Mouse (Mus musculus): ENCODE data around the gene Gab1. TPM values are rescaled to one million over a fixed set of nuclear protein-coding genes. Genes with fewer than 3 reads are reported as not detected.

The Gab1 gene
- total RNA-seq, 2 experiments from 2014 or later, result 20.0 to 23.0 TPM

GRCm38 (mm10) chr8:80843744-80844434 is 36.4 kb downstream of the Gab1 start:
- DNase-seq, result no peak

DNA sequence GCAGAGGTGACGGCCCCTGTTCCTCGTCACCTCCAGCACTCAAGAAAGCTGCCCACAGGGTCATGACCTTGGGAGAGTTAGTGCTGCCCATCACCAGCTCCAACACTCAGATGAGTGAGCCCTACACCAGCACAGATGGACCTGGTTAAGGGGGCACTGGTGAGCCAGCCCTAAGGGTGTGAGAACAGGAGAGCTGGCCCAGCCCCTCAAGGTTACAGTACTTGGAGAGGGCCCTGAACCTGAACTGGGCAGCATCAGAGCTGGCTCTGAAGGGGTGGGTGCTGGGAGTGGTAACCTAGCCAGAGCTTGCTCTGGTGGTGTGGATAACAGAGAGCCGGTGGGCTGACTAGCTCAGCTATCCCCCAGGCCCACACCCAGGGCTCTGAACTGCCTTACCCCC is 37.8 kb downstream of the Gab1 start:
- DNase-seq, result no peak

DNA sequence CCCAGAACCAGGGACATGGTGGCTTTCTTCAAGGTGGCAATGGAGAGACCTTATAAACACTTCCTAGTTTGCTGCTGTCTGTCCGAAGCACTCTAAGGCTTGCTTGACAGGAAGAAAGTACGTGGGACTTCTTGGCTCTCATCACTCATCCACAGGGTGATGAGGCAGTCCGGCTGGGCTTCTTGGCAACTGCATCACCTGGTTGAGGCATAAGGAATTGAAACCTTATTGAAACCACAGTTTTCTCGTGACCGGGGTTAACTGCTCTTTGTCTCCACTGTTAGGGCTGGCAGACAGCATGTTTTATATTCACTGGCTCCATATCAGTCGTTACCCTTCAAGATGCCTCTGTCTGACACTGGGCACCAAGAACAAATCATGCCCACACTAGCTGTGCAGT is 40.2 kb downstream of the Gab1 start:
- DNase-seq, result no peak

DNA sequence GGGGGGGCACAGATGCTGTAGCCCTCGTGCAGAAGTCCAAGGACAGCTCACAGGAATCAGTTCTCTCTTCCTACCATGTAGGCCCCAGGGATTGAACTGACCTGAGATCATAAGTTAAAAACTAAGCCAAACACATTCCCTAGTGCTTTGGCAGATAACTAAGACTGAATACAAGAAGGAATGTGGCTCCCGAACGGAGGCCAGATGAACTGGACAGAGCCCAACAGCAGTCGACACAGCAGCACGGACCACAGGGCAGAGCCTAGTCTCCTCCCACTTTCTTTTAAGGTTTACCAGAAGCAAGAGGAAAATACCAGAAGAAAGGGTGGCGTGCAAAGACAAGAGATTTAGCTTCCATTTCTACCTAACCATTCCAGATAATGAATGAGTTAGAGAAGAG is 42.1 kb downstream of the Gab1 start:
- DNase-seq, result peak; percentile 50

DNA sequence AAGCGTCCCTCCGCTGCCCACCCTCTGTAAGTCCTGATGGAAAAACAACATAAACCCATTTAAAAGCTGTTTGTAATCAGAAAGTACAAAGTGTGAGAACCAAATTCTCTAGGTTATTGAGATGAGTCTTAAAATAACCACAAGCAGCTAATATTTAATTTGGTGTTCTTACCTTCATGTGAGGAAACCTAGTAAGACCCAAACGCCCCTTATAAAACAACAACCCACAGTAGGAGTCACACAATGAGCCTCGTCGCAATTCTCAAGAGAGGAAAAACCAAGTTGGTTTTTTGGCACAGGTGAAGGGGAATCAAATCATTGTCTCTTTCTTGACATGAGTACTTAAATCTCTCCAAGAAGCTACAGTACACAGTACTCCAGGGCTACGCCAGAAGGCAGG is 44.9 kb downstream of the Gab1 start:
- DNase-seq, result no peak

DNA sequence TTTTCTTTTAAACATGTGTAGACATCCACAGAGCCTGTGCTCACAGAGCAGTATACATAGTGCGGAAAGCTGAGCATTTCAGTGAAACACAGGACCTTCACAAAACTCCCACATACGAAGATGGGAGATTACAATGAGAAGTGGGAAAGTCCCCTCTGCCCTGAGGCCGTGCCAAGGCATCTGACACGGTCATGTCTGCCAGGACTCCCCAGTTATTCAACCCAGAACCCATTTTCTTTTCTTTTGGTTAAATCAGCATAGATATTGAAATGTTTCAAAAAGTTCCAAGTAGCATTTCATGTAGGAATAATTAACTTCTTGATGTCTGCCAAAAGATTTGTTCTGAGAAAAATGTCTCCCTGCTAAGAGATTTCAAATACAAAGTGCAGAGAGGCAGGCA is 45.9 kb downstream of the Gab1 start:
- DNase-seq, result no peak

DNA sequence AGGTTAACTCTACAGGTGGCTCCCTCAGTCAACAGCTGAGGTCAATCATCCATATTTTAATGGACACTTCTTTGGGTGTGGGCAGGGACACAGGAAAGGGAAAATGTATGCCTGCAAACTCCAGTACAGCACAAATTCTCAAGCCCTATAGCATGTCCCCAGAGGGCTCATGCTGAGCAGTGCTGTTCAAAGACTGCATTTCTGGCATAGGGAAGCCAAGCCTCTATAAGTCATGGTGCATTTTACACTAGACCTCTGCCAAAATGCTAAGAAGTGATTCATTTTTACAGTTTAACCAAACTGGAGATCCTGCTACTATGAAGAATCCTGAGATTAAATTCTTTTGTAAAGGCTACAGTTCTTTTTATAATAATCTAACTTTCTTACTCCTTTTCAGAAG is 47.8 kb downstream of the Gab1 start:
- no peak for DNase-seq

- DNase-seq, result no peak
Measured at GRCm38 (mm10) chr8:80831876-80832524, 48.3 kb downstream of the Gab1 start.

GRCm38 (mm10) chr8:80830724-80831566 is 49.4 kb downstream of the Gab1 start:
- DNase-seq, result peak; percentile 32

DNA sequence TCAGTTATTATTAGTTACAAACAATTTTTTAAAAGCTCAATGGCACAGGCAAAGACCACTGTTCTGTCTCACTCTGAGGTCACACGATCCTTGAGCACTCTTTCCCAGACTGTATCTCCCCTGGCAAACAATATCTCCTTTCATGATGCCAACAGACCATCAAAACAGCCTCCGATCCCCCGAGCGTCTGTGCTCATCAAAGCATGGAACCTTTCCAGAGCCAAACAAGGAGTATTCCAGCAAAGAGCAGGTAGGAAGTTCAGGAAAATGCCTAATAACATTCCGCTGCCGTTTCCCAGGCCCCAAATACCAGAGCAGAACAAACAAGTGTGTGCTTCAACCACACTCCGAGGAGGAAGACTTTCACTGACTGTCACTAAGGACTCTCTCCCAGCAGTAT is 50.2 kb downstream of the Gab1 start:
- DNase-seq, result no peak

DNA sequence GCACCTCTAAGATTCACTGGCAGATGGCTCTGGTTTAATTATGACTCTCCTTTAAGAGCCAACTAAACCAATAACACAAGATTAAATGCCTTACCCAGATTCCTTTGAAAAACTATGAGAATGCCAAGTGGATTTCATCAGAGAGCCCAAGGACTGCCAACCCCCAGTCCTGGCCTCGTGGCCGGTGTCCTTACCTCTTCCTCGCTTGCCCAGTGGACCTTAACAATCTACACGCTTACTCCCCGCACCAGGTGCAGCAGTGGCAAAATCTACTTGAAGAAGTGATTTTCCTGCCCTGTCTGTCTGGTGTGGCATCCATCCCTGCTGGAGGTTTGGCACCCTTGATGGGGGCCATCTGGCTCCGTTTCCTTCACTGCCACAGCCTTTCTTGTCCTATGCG is 53.3 kb downstream of the Gab1 start:
- no peak for DNase-seq

- no peak for DNase-seq
Measured at GRCm38 (mm10) chr8:80825136-80825535, 55.2 kb downstream of the Gab1 start.

GRCm38 (mm10) chr8:80824426-80824825 is 55.9 kb downstream of the Gab1 start:
- no peak for DNase-seq

GRCm38 (mm10) chr8:80823250-80823649 is 57.1 kb downstream of the Gab1 start:
- DNase-seq, result no peak

DNA sequence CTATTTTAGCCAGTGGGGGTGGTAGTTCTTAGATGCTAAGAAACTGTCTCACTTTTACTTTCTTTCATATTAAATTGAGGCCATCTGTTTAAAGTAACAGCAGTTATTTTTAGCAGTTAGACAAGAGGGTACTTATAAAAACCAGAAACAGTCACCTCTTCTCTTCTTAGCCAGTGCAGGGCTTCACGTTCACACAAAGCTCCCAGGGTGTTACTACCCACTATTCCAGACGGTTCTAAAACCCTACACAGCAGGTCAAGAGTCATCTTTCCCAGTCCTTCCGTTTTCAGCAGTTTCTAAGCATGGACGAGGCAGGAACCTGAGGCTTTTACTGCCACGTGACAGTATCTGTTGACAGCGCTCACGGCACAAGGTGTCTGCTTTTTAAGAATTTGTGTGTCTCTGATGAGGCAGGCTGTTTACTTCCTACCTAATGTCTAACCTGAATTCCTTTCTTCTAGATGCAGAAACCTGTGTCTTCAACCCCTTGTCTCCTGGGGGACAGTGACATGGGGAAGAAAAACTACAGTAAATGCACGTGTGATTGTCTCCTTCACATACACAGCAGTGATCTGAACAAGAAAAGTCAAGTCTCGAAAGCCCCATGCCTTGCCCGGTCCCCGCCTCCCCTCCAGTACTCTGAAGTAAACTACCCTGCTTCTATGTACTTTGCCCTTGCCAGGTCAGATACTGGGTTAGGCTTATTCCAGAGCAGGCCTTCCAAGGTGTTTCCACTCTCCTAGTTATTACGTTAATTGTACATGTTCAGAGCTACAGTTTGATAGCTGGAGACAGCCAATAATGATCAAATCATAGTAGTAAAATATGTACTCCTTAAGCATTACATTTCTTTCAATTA is 58.7 kb downstream of the Gab1 start:
- DNase-seq, result no peak

GRCm38 (mm10) chr8:80818978-80819377 is 61.3 kb downstream of the Gab1 start:
- no peak for DNase-seq

GRCm38 (mm10) chr8:80817065-80817464 is 63.3 kb downstream of the Gab1 start:
- no peak for DNase-seq

GRCm38 (mm10) chr8:80815179-80815578 is 65.1 kb downstream of the Gab1 start:
- no peak for DNase-seq

DNA sequence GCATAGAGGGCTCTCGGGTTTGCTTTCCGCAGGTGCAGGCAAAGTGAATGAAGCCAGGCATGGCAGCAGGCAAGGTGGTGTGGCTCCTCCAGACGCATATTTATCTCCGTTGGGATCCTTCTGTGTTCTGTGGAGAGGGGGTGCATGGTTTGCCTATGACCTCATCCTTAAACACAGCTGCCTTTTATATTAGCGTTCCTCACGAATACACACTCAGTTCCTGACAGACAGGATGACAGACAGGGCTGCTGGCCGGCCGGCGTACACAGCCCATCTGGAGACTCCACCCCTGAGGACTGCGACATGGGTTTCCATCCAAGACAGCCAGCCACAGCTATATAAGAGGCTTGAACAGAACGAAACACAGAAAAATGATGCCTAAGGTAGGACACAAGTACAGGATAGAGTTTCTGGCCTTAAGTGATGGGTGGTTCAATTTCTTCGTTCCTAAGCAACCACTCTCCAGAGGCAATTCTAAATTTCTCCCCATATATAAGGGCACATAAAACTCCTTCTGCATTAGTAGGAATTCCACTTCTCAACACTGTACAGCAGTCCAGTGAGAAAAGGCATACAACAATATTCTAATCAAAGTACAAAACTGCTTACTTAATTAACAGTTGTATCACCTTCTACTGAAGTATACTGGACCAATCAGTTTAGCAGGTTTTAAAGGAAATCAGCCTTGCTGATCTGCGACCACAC is 66.1 kb downstream of the Gab1 start:
- DNase-seq, result peak; percentile 28

DNA sequence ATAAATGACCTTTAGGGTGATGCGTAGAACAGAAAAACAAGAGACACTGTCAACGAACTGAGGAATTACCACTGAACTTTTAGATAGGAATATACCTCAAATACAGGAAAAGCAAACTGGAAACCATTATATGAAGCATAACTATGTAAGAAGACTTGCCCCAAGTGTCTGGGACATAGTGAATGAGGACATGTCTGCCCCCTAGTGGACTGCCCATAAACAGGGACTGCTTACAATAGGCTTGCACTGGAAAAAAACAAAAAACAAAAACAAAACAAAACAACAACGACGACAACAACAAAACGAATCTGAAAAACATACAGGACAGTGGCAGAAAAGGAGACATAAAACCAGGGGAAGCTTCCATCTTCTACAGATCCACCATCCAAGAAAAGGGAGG is 66.9 kb downstream of the Gab1 start:
- DNase-seq, result peak; percentile 31

GRCm38 (mm10) chr8:80811591-80811991 is 68.7 kb downstream of the Gab1 start:
- peak; percentile 11 for DNase-seq

DNA sequence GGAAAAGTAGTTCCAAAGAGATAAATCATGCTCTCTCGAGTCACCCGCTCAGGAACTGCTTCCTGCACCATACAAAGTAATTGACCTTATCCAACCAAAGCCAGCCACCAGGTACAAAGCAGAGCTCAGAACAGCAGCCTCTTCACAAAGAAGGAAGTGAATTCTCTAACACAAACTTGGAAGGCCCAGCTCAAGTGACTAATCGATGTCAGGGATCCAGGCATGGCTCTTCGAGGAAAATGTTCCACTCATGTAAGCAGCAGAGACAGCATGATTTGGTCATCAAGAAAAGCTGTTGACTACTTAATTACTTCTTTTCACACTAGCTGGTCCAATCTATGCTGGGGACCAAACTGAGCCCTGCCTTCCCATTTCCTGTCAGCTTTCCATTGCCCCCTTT is 69.4 kb downstream of the Gab1 start:
- DNase-seq, result no peak

All from gastrocnemius, postnatal 10 days (tissue).